Mouse (Mus musculus) layer of hippocampus, postnatal 14 days (tissue): Measurements from ENCODE around the gene Camta1. TPM values are rescaled to one million over a fixed set of nuclear protein-coding genes. Genes with fewer than 3 reads are reported as not detected.
A peak's percentile ranks its signal among the peaks of the same experiment; 100 is the strongest.

ENCODE experiments used
- DNase-seq, 2 experiments: peaks; one replicate each; pipeline ENCODE4 v3.0.0; 2021 to 2022; ENCODE audit warnings: low spot score in 2 of 2, mixed read lengths in 1 of 2
- total RNA-seq, 2 experiments: library from RNA; stranded (reverse); gene quantifications; 2 replicates each; pipeline ENCODE4 v1.2.3; 2021

The Camta1 gene
- total RNA-seq, 2 experiments from 2014 or later, result 230 to 235 TPM

- no peak for DNase-seq
These were observed 452.9 kb downstream of the Camta1 start for GRCm38 (mm10) chr4:151408811-151409210.

GRCm38 (mm10) chr4:151408246-151408645 is 453.4 kb downstream of the Camta1 start:
- DNase-seq, result no peak

- no peak for DNase-seq
These were observed 454.5 kb downstream of the Camta1 start for GRCm38 (mm10) chr4:151407129-151407528.

GRCm38 (mm10) chr4:151404581-151405256 is 457.0 kb downstream of the Camta1 start:
- no peak for DNase-seq

GRCm38 (mm10) chr4:151401685-151402397 is 459.8 kb downstream of the Camta1 start:
- no peak for DNase-seq

GRCm38 (mm10) chr4:151396536-151396935 is 465.1 kb downstream of the Camta1 start:
- DNase-seq, result no peak

GRCm38 (mm10) chr4:151389345-151389744 is 472.3 kb downstream of the Camta1 start:
- no peak for DNase-seq

GRCm38 (mm10) chr4:151386701-151387451 is 474.8 kb downstream of the Camta1 start:
- no peak for DNase-seq

- peak in 1 of 2 experiments; percentile 46 for DNase-seq
These were observed 475.5 kb downstream of the Camta1 start for GRCm38 (mm10) chr4:151385985-151386700.

GRCm38 (mm10) chr4:151377731-151378130 is 483.9 kb downstream of the Camta1 start:
- DNase-seq, result no peak

GRCm38 (mm10) chr4:151376234-151376633 is 485.4 kb downstream of the Camta1 start:
- DNase-seq, result no peak

GRCm38 (mm10) chr4:151372855-151373566 is 488.7 kb downstream of the Camta1 start:
- DNase-seq, result no peak

GRCm38 (mm10) chr4:151366941-151367545 is 494.6 kb downstream of the Camta1 start:
- DNase-seq, result no peak

- no peak for DNase-seq
These were observed 500.6 kb downstream of the Camta1 start for GRCm38 (mm10) chr4:151360976-151361673.

- DNase-seq, result peak; percentile 37 to 46
These were observed 506.2 kb downstream of the Camta1 start for GRCm38 (mm10) chr4:151355505-151355904.

GRCm38 (mm10) chr4:151352791-151353190 is 508.9 kb downstream of the Camta1 start:
- DNase-seq, result no peak

GRCm38 (mm10) chr4:151352249-151352648 is 509.4 kb downstream of the Camta1 start:
- DNase-seq, result peak; percentile 40 to 70

- peak in 1 of 2 experiments; percentile 12 for DNase-seq
These were observed 509.9 kb downstream of the Camta1 start for GRCm38 (mm10) chr4:151351757-151352156.

- DNase-seq, result no peak
These were observed 514.1 kb downstream of the Camta1 start for GRCm38 (mm10) chr4:151347620-151348019.
